Mouse (Mus musculus) embryonic facial prominence, embryonic 13.5 days (tissue): ENCODE measurements around the gene Isl1. TPM values are rescaled to one million over a fixed set of nuclear protein-coding genes. Genes with fewer than 3 reads are reported as not detected.

Experiments used
- ATAC-seq: fragments of 200-750 bp; cut with Nextera tagmentation; 2 replicates; pipeline ENCODE4 v1.8.0; 2017; ENCODE audit warnings: low read depth; ENCODE audit not compliant: insufficient number of reproducible peaks, insufficient read depth, low FRiP score, low TSS enrichment
- H3K27ac ChIP-seq: fragments of 300-500 bp; sonication (generic); 2 replicates; pipeline ENCODE4 v1.5.1; 2015; ENCODE audit warnings: moderate library complexity, mild to moderate bottlenecking, inconsistent platforms
- H3K27me3 ChIP-seq: fragments of 300-500 bp; sonication (generic); 2 replicates; pipeline ENCODE4 v1.6.1; 2015; ENCODE audit warnings: mild to moderate bottlenecking, inconsistent platforms
- H3K36me3 ChIP-seq: fragments of 300-500 bp; sonication (generic); 2 replicates; pipeline ENCODE4 v1.6.1; 2015; ENCODE audit warnings: mild to moderate bottlenecking, inconsistent platforms
- H3K4me1 ChIP-seq: fragments of 300-500 bp; sonication (generic); 2 replicates; pipeline ENCODE4 v1.6.1; 2015; ENCODE audit warnings: inconsistent platforms
- H3K4me2 ChIP-seq: fragments of 300-500 bp; sonication (generic); 2 replicates; pipeline ENCODE4 v1.6.1; 2015; ENCODE audit warnings: moderate library complexity, mild to moderate bottlenecking, inconsistent platforms
- H3K4me3 ChIP-seq: fragments of 300-500 bp; sonication (generic); 2 replicates; pipeline ENCODE4 v1.5.1; 2015; ENCODE audit warnings: mild to moderate bottlenecking, inconsistent platforms
- H3K9ac ChIP-seq: fragments of 300-500 bp; sonication (generic); 2 replicates; pipeline ENCODE4 v1.6.1; 2015; ENCODE audit warnings: mild to moderate bottlenecking, inconsistent platforms
- H3K9me3 ChIP-seq: fragments of 300-500 bp; sonication (generic); 2 replicates; pipeline ENCODE4 v1.6.1; 2016; ENCODE audit warnings: inconsistent platforms
- WGBS: fragments of 180-500 bp; shearing (Covaris S2); methylation state at CpG from one replicate; pipeline ENCODE4 v1.1.7; 2015; ENCODE audit warnings: mixed read lengths; 5-methylcytosine and 5-hydroxymethylcytosine counted together
- polyA plus RNA-seq: library from polyadenylated mRNA; unstranded; fragments of >200 nt; fragmentation: Nextera tagmentation; extraction: Ambion mirVana; gene quantifications from 2 replicates; pipeline ENCODE4 v1.2.1, GENCODE M21; 2015

Gene Isl1
- polyA plus RNA-seq: 9.4 and 11.9 TPM in 2 replicates

- peak; percentile 93 for ATAC-seq
- no peaks in the 10 kb centered on the region for H3K36me3 ChIP-seq
- under 1% methylated on average over 82 of the region's 82 CpGs for WGBS
- peaks cover 89% of the 10 kb centered on the region for H3K27me3 ChIP-seq
- H3K4me3 ChIP-seq: peak within 1 kb of the TSS; percentile 56
- H3K9me3 ChIP-seq: no peaks in the 10 kb centered on the region
- peak within 1 kb of the TSS; percentile 69 for H3K9ac ChIP-seq
- peak within 1 kb of the TSS; percentile 87 for H3K4me2 ChIP-seq
- peak within 1 kb of the TSS; percentile 60; the same call in 1 of the 2 replicates for H3K27ac ChIP-seq
- peaks cover 10% of the 10 kb centered on the region; the same call in 1 of the 2 replicates for H3K4me1 ChIP-seq
These were observed at the start of gene Isl1 for GRCm38 (mm10) chr13:116309584-116310462. Gene Isl1, minus strand, starts transcription at chr13:116309689.

- ATAC-seq: no peak
- no peak overlapping the region for H3K27ac ChIP-seq
- no peak overlapping the region for H3K4me3 ChIP-seq
- no peak overlapping the region for H3K9ac ChIP-seq
- H3K27me3 ChIP-seq: no peaks in the 10 kb centered on the region
- H3K36me3 ChIP-seq: no peaks in the 10 kb centered on the region
- WGBS: 80% methylated on average over 3 of the region's 3 CpGs
- H3K4me1 ChIP-seq: no peaks in the 10 kb centered on the region
- H3K9me3 ChIP-seq: no peaks in the 10 kb centered on the region
- no peak overlapping the region for H3K4me2 ChIP-seq
These were observed 26.3 kb upstream of the Isl1 start for GRCm38 (mm10) chr13:116335763-116336162.

GRCm38 (mm10) chr13:116313636-116314530 lies 4.4 kb upstream of the Isl1 start:
- 2% methylated on average over 28 of the region's 28 CpGs for WGBS
- 0 out of 2 replicates have a peak overlapping the region, but pooled peaks have one; percentile 27 for H3K9ac ChIP-seq
- H3K9me3 ChIP-seq: no peaks in the 10 kb centered on the region
- H3K27ac ChIP-seq: no peak overlapping the region
- no peaks in the 10 kb centered on the region for H3K36me3 ChIP-seq
- peaks cover 6% of the 10 kb centered on the region; the same call in 1 of the 2 replicates for H3K4me1 ChIP-seq
- no peak for ATAC-seq
- H3K4me2 ChIP-seq: peak overlapping the region; percentile 38
- peaks cover 69% of the 10 kb centered on the region for H3K27me3 ChIP-seq
- peak overlapping the region; percentile 20; the same call in 1 of the 2 replicates for H3K4me3 ChIP-seq

GRCm38 (mm10) chr13:116311871-116312720 lies 2.6 kb upstream of the Isl1 start:
- H3K36me3 ChIP-seq: no peaks in the 10 kb centered on the region
- no peak overlapping the region for H3K27ac ChIP-seq
- H3K9me3 ChIP-seq: no peaks in the 10 kb centered on the region
- peak overlapping the region; percentile 11; the same call in 1 of the 2 replicates for H3K4me3 ChIP-seq
- WGBS: 6% methylated on average over 13 of the region's 13 CpGs
- H3K27me3 ChIP-seq: peaks cover 81% of the 10 kb centered on the region
- peaks cover 6% of the 10 kb centered on the region; the same call in 1 of the 2 replicates for H3K4me1 ChIP-seq
- H3K9ac ChIP-seq: no peak overlapping the region
- H3K4me2 ChIP-seq: peak overlapping the region; percentile 10; the same call in 1 of the 2 replicates
- no peak for ATAC-seq

- Histone ChIP-seq H3K27ac (no peak overlapping the region), H3K27me3 (peaks cover 89% of the 10 kb centered on the region), H3K4me2 (peak overlapping the region; percentile 12; the same call in 1 of the 2 replicates), H3K4me1 (peaks cover 6% of the 10 kb centered on the region; the same call in 1 of the 2 replicates), H3K9ac (no peak overlapping the region), H3K36me3 (no peaks in the 10 kb centered on the region), H3K9me3 (no peaks in the 10 kb centered on the region), H3K4me3 (peak overlapping the region; percentile 56; the same call in 1 of the 2 replicates)
- 12% methylated on average over 4 of the region's 4 CpGs for WGBS
- ATAC-seq: no peak
These were observed 1.5 kb upstream of the Isl1 start for GRCm38 (mm10) chr13:116311011-116311410.

- H3K36me3 ChIP-seq: no peaks in the 10 kb centered on the region
- H3K4me1 ChIP-seq: peaks cover 6% of the 10 kb centered on the region; the same call in 1 of the 2 replicates
- ATAC-seq: no peak
- peaks cover 89% of the 10 kb centered on the region for H3K27me3 ChIP-seq
- WGBS: 1% methylated on average over 9 of the region's 9 CpGs
- peak overlapping the region; percentile 56 for H3K4me3 ChIP-seq
- peak overlapping the region; percentile 17; the same call in 1 of the 2 replicates for H3K9ac ChIP-seq
- H3K4me2 ChIP-seq: peak overlapping the region; percentile 87
- no peaks in the 10 kb centered on the region for H3K9me3 ChIP-seq
- H3K27ac ChIP-seq: no peak overlapping the region
These were observed 925 bp upstream of the Isl1 start for GRCm38 (mm10) chr13:116310463-116310765.

GRCm38 (mm10) chr13:116308933-116309583 lies 431 bp downstream of the Isl1 start:
- peaks cover 87% of the 10 kb centered on the region for H3K27me3 ChIP-seq
- peak overlapping the region; percentile 60; the same call in 1 of the 2 replicates for H3K27ac ChIP-seq
- H3K9ac ChIP-seq: peak overlapping the region; percentile 58; the same call in 1 of the 2 replicates
- H3K9me3 ChIP-seq: no peaks in the 10 kb centered on the region
- under 1% methylated on average over 18 of the region's 18 CpGs for WGBS
- no peaks in the 10 kb centered on the region for H3K36me3 ChIP-seq
- H3K4me3 ChIP-seq: peak overlapping the region; percentile 56
- ATAC-seq: peak; percentile 18; the same call in 1 of the 2 replicates
- H3K4me1 ChIP-seq: peaks cover 11% of the 10 kb centered on the region; the same call in 1 of the 2 replicates
- H3K4me2 ChIP-seq: peak overlapping the region; percentile 87

GRCm38 (mm10) chr13:116308121-116308932 lies 1.2 kb downstream of the Isl1 start:
- Histone ChIP-seq H3K4me1 (peaks cover 11% of the 10 kb centered on the region; the same call in 1 of the 2 replicates), H3K9ac (no peak overlapping the region), H3K27me3 (peaks cover 87% of the 10 kb centered on the region), H3K4me2 (peak overlapping the region; percentile 87), H3K9me3 (no peaks in the 10 kb centered on the region), H3K27ac (no peak overlapping the region), H3K36me3 (no peaks in the 10 kb centered on the region), H3K4me3 (peak overlapping the region; percentile 56)
- no peak for ATAC-seq
- 2% methylated on average over 20 of the region's 20 CpGs for WGBS

GRCm38 (mm10) chr13:116306591-116306990 lies 2.9 kb downstream of the Isl1 start:
- Histone ChIP-seq H3K27me3 (peaks cover 90% of the 10 kb centered on the region), H3K9me3 (no peaks in the 10 kb centered on the region), H3K27ac (no peak overlapping the region), H3K4me2 (0 out of 2 replicates have a peak overlapping the region, but pooled peaks have one; percentile 45), H3K36me3 (no peaks in the 10 kb centered on the region), H3K4me3 (peak overlapping the region; percentile 8; the same call in 1 of the 2 replicates), H3K4me1 (peaks cover 11% of the 10 kb centered on the region; the same call in 1 of the 2 replicates), H3K9ac (no peak overlapping the region)
- no peak for ATAC-seq
- WGBS: 8% methylated on average over 6 of the region's 6 CpGs
